Mouse (Mus musculus): ENCODE measurements around the gene Zfp57. TPM values are rescaled to one million over a fixed set of nuclear protein-coding genes. Genes with fewer than 3 reads are reported as not detected.

The Zfp57 gene
- polyA plus RNA-seq, 1 experiment from 2014 or later, result 80.7 TPM

DNA sequence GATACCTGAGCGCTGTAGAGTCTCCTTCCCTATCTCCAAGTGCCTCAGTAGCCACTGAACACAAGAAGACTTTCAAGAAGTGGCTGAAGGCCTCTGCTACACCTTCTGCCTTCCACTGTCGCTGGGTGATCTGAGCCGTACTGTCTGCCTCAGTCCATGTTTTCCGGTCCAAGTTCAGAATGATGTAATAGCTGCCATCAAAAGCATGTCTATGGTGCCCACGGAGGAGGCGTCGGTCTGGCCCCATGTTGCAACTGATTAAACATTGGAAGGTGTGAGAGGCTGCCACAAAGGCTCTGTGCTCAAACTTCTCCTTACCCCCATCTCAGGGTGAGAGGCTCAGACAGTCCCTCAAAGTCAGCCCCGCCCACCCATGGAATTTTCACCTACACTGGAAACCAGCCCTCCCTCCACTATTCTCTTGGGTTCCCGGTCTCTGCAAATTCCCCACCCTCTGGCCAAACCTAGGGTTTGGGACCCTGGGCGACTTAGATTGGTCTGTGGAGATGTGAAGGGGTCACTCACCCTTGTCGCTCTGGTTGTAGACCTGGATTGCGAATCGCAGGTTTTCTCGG lies 30.6 kb upstream of the Zfp57 start:
- Histone ChIP-seq H3K27ac (ENCODE audit: low read depth) (no peak overlapping the region), H3K27me3 (ENCODE audit: insufficient read depth, low read length) (no peaks in the 10 kb centered on the region), H3K9ac (no peak overlapping the region), H3K36me3 (ENCODE audit: insufficient read depth) (no peaks in the 10 kb centered on the region), H3K4me2 (no peak overlapping the region), H3K4me1 (ENCODE audit: insufficient read depth) (no peaks in the 10 kb centered on the region), H3K4me3 (ENCODE audit: low read depth, low read length) (no peak overlapping the region), H3K9me3 (ENCODE audit: low read depth, low read length) (no peaks in the 10 kb centered on the region)
- ATAC-seq (ENCODE audit: insufficient read depth) (no peak), DNase-seq (no peak)
- no peak for TF ChIP-seq CTCF (IDR thresholded peaks at IDR 0.05; ENCODE audit: low read depth)
- 74% methylated on average over 14 of the region's 14 CpGs for WGBS

DNA sequence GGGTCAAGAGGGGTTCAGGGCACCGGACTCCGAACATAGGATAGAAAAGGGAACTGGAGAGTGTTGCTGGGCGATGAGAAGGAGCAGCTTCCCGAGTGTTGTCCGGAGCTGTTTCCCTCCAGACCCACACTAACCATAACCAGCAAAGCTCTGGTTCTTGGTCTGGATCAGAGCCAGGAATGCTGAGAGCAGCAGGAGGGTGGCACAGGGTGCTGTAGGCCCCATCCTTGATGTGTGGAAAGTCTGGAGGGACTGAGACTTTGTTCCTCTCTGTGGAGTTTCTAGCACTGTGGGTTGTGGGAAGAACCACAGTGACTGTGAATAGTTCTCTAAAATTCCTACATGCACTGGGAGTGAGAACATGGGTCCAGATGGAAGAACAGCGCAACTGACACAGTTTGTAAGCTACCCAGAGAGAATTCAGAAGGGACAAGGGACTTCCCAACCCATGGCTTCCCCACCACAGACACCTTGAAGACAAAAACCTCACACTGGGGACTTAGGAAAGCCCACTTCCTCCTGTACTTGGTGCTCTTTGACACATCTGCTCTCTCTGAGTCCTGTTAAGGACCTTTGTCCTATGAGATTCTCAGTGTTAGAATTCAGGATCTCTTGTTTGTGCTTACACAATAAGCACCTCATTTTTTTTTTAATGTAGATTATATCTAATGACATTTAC lies 29.7 kb upstream of the Zfp57 start:
- Histone ChIP-seq H3K4me2 (no peak overlapping the region), H3K9me3 (ENCODE audit: low read depth, low read length) (no peaks in the 10 kb centered on the region), H3K4me1 (ENCODE audit: insufficient read depth) (no peaks in the 10 kb centered on the region), H3K9ac (no peak overlapping the region), H3K4me3 (ENCODE audit: low read depth, low read length) (no peak overlapping the region), H3K36me3 (ENCODE audit: insufficient read depth) (no peaks in the 10 kb centered on the region), H3K27ac (ENCODE audit: low read depth) (no peak overlapping the region), H3K27me3 (ENCODE audit: insufficient read depth, low read length) (no peaks in the 10 kb centered on the region)
- DNase-seq (no peak), ATAC-seq (ENCODE audit: insufficient read depth) (no peak)
- TF ChIP-seq CTCF (IDR thresholded peaks at IDR 0.05; ENCODE audit: low read depth), result no peak
- WGBS, result 78% methylated on average over 6 of the region's 6 CpGs

DNA sequence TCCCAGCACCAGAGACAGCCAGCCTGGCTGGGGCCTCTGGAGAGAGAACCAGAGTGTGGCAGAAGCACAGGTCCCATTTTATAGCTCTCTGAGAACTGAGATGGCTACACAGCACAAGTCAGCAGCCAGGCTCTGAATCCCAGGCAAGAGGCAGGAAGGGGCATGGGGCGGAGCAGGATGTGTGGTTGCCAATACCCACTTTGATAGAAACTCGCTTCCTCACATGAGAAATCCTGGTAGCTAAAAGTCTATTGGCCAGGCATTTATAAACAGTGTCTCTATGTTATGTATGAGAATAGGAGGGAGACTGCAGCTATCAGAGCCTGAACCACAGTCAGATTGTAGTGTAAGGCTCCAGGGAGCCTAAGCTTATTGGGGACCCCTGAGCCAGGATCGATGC lies 28.2 kb upstream of the Zfp57 start:
- ATAC-seq (ENCODE audit: insufficient read depth) (no peak), DNase-seq (no peak)
- no peak overlapping the region for H3K9ac ChIP-seq
- H3K9me3 ChIP-seq (ENCODE audit: low read depth, low read length), result no peaks in the 10 kb centered on the region
- 81% methylated on average over 3 of the region's 3 CpGs for WGBS
- no peak overlapping the region for H3K27ac ChIP-seq (ENCODE audit: low read depth)
- H3K4me3 ChIP-seq (ENCODE audit: low read depth, low read length), result no peak overlapping the region
- no peak for TF ChIP-seq CTCF (IDR thresholded peaks at IDR 0.05; ENCODE audit: low read depth)
- H3K4me1 ChIP-seq (ENCODE audit: insufficient read depth), result no peaks in the 10 kb centered on the region
- no peaks in the 10 kb centered on the region for H3K27me3 ChIP-seq (ENCODE audit: insufficient read depth, low read length)
- H3K36me3 ChIP-seq (ENCODE audit: insufficient read depth), result no peaks in the 10 kb centered on the region
- no peak overlapping the region for H3K4me2 ChIP-seq

DNA sequence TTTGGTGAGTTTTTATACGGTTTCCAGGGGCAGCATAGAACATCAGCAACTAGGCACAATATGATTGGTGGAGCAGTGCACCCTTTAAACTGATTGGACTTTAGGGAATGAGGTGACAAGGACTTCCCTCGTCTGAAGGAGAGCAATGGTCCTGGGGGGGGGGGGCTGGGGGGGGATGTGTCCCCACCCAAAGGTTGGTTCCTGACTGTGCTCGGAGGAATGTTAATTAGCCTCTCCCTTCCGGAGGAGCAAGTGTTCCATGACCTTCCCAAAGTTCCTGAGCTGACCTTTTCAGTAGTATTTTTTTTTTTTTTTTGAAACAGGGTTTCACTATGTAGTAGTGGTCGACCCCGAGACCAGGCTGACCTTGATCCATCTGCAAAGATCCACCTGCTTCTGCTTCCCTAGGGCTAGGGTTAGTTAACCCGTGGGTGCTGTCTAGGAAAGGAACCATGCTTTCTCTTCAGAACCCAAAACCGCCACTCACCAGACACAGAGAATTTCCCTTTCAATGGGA lies 27.6 kb upstream of the Zfp57 start:
- Histone ChIP-seq H3K4me2 (no peak overlapping the region), H3K27ac (ENCODE audit: low read depth) (no peak overlapping the region), H3K4me1 (ENCODE audit: insufficient read depth) (no peaks in the 10 kb centered on the region), H3K9ac (no peak overlapping the region), H3K36me3 (ENCODE audit: insufficient read depth) (no peaks in the 10 kb centered on the region), H3K4me3 (ENCODE audit: low read depth, low read length) (no peak overlapping the region), H3K27me3 (ENCODE audit: insufficient read depth, low read length) (no peaks in the 10 kb centered on the region), H3K9me3 (ENCODE audit: low read depth, low read length) (no peaks in the 10 kb centered on the region)
- 65% methylated on average over 8 of the region's 8 CpGs for WGBS
- DNase-seq (no peak), ATAC-seq (ENCODE audit: insufficient read depth) (no peak)
- no peak for TF ChIP-seq CTCF (IDR thresholded peaks at IDR 0.05; ENCODE audit: low read depth)

DNA sequence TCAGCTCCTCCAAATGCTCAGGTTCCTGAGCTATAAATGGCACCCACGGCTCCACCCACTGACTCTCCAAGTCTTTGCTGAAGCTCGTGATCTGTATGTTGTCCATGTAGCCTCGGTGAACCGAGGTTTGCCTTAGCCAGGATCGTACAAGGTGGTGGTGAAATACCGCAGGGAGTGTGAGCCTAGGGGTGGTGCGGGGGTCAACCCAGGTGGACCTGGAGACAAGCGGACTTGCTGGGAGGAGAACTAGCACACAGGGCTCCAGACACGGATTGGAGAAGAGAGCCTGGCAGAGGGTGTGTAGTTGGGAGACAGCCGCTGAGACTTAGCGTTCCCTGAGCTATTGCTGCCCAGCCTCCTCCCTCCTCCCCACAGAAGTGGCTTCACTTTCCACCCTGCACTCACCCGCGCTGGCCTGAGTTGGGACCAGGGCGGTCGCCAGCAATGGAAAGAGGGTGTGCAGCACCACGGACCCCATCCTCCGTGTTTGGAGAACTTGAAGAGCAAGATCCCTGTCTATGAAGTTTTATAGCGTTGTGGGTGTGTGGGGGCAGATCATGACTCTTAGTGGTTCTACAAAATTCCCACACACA lies 19.6 kb upstream of the Zfp57 start, which contains the start of gene 2410137M14Rik:
TSS of gene 2410137M14Rik (minus strand) at position 17 of the 593 bp plus-strand sequence.
- Histone ChIP-seq H3K4me3 (ENCODE audit: low read depth, low read length) (no peak within 1 kb of the TSS; the same call in 1 of the 2 replicates), H3K4me1 (ENCODE audit: insufficient read depth) (0 out of 2 replicates have a peak, but pooled peaks cover 8% of the 10 kb centered on the region), H3K27me3 (ENCODE audit: insufficient read depth, low read length) (0 out of 2 replicates have a peak, but pooled peaks cover 4% of the 10 kb centered on the region), H3K36me3 (ENCODE audit: insufficient read depth) (no peaks in the 10 kb centered on the region), H3K9me3 (ENCODE audit: low read depth, low read length) (no peaks in the 10 kb centered on the region), H3K27ac (ENCODE audit: low read depth) (no peak within 1 kb of the TSS), H3K9ac (no peak within 1 kb of the TSS), H3K4me2 (peak within 1 kb of the TSS; percentile 50)
- ATAC-seq (ENCODE audit: insufficient read depth) (peak; percentile 41; the same call in 1 of the 2 replicates), DNase-seq (no peak)
- 8% methylated on average over 18 of the region's 18 CpGs for WGBS
- TF ChIP-seq CTCF (IDR thresholded peaks at IDR 0.05; ENCODE audit: low read depth), result no peak

DNA sequence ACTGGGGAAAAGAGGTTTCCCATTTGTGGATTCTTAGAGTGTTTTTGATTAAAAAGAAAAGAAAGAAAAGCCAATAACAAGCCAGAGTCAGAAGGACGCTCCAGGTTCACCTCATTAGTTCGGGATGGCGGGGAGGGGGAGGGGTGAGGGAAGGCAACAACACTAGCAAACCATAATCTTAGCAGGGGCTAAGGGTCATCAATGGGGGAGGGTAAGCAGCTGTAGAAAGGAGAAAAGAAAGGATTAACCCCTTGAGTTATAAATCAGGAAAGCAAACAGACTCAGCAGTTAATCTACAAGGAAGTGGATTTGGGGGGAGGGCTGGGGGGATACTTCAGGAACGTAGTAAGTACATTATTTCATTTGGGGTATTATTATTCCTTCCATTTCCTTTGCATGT lies 19.1 kb upstream of the Zfp57 start:
- Histone ChIP-seq H3K4me1 (ENCODE audit: insufficient read depth) (0 out of 2 replicates have a peak, but pooled peaks cover 8% of the 10 kb centered on the region), H3K36me3 (ENCODE audit: insufficient read depth) (no peaks in the 10 kb centered on the region), H3K4me2 (peak overlapping the region; percentile 50), H3K27me3 (ENCODE audit: insufficient read depth, low read length) (0 out of 2 replicates have a peak, but pooled peaks cover 4% of the 10 kb centered on the region), H3K9me3 (ENCODE audit: low read depth, low read length) (no peaks in the 10 kb centered on the region), H3K4me3 (ENCODE audit: low read depth, low read length) (no peak overlapping the region), H3K9ac (no peak overlapping the region), H3K27ac (ENCODE audit: low read depth) (no peak overlapping the region)
- DNase-seq, result no peak
- no peak for ATAC-seq (ENCODE audit: insufficient read depth)
- no peak for TF ChIP-seq CTCF (IDR thresholded peaks at IDR 0.05; ENCODE audit: low read depth)
- 7% methylated on average over 4 of the region's 4 CpGs for WGBS
